Mouse (Mus musculus): ENCODE results near the gene Tecpr1. TPM values are rescaled to one million over a fixed set of nuclear protein-coding genes. Genes with fewer than 3 reads are reported as not detected.

Gene Tecpr1
- 0.56 TPM for polyA plus RNA-seq (2014; fragmentation: Illumina TruSeq; extraction: RNeasy Lipid Tissue Mini Kit (QIAGEN cat#74804); ENCODE audit: low read depth, low replicate concordance)

DNA sequence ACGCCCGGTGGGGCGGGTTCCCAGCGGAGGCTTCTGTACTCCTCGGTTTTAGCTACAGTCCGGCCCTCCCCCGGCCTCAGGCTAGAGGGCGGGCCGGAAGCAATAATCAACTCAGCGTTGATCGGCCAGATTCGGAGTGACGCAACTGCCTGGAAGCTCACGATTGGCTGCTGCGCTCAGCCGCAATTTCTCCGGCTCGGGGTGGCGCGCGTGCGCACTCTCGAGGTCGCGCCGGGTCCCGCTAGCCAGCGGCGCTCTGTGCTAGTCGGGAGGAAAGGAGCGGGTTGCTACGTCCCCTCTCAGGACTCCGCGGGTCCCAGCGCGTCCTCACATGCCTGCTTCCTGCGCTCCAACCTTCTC, at the start of gene Tecpr1:
Tecpr1 (minus strand) TSS at position 113 of the 360 bp plus-strand sequence.

DNA sequence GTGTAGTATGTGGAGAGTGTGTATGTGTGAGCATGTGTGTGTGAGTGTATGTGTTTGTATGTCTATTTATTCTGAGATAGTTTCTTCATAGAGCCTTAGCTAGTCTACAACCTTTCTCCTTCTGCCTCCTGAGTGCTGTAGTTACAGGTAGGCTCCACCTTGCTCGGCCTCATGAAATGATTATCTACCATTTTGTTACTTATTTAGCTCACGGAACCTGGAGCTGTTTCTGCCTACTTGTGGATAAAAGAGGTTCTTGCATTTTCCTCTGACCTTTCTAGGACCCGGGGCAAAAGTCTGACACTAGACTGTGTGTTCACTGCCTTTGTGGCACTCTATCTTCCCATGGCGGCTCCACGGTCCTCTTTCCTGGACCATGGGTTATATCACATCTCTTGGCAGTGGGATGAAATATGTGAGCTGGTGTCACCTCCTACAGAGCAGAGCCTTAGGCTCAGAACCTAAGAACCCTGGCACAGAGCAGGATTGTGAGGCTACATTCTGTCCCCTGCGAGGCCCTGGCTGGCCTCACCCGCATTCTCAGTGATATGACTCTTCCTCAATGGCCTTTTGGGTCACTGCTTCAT, 20.6 kb upstream of the Tecpr1 start, which contains the start of gene Bri3:
Bri3 (plus strand) TSS at position 537 of the 587 bp plus-strand sequence.

DNA sequence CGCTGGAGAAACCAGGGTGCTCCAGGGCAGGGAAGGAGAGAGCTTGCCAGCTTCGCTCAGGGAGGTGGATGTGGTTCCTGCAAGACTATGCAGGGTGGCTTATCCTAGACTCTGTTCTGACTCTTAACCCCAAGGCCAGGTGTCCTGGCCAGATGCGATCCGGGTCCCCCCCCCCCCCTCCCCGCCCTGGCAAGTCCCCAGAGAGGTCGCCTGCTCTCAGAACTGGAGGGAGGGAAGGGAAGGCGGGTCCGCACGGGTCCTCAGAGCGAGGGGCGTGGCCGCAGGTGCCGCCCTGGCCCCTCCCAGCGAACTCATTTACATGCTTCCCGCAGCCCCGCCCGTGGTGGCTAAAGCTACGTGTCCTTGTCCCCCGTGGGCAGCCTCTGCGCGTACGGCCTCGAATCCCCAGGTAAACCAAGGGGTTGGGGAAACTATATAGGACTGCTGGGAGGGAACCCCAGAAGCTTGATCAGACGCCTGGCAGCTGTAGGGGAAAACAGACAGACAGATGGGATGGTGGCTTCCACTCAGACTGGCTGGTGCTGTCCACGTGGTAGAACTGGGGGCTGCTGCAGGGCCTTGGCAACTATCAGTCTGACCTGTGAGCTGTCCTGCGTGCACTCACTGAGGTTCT, 33.3 kb downstream of the Tecpr1 start, which contains the start of gene Bhlha15:
Bhlha15 (plus strand) TSS at position 337 of the 634 bp plus-strand sequence.

Other genes starting within 250 kb of the Tecpr1 start
- 67.6 TPM for gene Ccz1, start 208.7 kb downstream of the Tecpr1 start, polyA plus RNA-seq (2014; fragmentation: Illumina TruSeq; extraction: RNeasy Lipid Tissue Mini Kit (QIAGEN cat#74804); ENCODE audit: low read depth, low replicate concordance)
- not detected for gene Ocm, start 196.9 kb downstream of the Tecpr1 start, polyA plus RNA-seq (2014; fragmentation: Illumina TruSeq; extraction: RNeasy Lipid Tissue Mini Kit (QIAGEN cat#74804); ENCODE audit: low read depth, low replicate concordance)
- gene Lmtk2, start 123.2 kb downstream of the Tecpr1 start, polyA plus RNA-seq (2014; fragmentation: Illumina TruSeq; extraction: RNeasy Lipid Tissue Mini Kit (QIAGEN cat#74804); ENCODE audit: low read depth, low replicate concordance), result 2.9 TPM
- gene Bhlha15, start 33.3 kb downstream of the Tecpr1 start, polyA plus RNA-seq (2014; fragmentation: Illumina TruSeq; extraction: RNeasy Lipid Tissue Mini Kit (QIAGEN cat#74804); ENCODE audit: low read depth, low replicate concordance), result not detected
- gene Bri3, start 20.8 kb upstream of the Tecpr1 start, polyA plus RNA-seq (2014; fragmentation: Illumina TruSeq; extraction: RNeasy Lipid Tissue Mini Kit (QIAGEN cat#74804); ENCODE audit: low read depth, low replicate concordance), result 59.6 TPM
- gene Baiap2l1, start 134.5 kb upstream of the Tecpr1 start, polyA plus RNA-seq (2014; fragmentation: Illumina TruSeq; extraction: RNeasy Lipid Tissue Mini Kit (QIAGEN cat#74804); ENCODE audit: low read depth, low replicate concordance), result 19.8 TPM

Measured in liver, adult 10 weeks (tissue).